Mouse (Mus musculus): ENCODE results near the gene Rnf152. TPM values are rescaled to one million over a fixed set of nuclear protein-coding genes. Genes with fewer than 3 reads are reported as not detected.

The Rnf152 gene
- polyA plus RNA-seq (2012; fragmentation: generic; extraction: Trizol) = not detected

GRCm38 (mm10) chr1:105356291-105357011 is at the start of gene Rnf152:
Rnf152 (minus strand) TSS chr1:105356710.

All from C3H10T1/2 (cell line).